ENCODE assay signal across 9 mouse cellular contexts in genomic region chr7:84424670-84425385, GRCm38 (mm10). TPM values are rescaled to one million over a fixed set of nuclear protein-coding genes. Genes with fewer than 3 reads are reported as not detected.
DNase-seq lines count a peak whose midpoint lies in the region; ATAC-seq lines count a peak whose summit lies in the region.
"Had no signal": no experiment of that assay in that cellular context is flagged by ENCODE, and none has a peak within 500 bp of the region (broad histone marks: within the 10 kb centered on the region; RNA-seq: fewer than 3 reads in every experiment).

No protein-coding gene starts in this region.

- H3K9ac ChIP-seq in kidney, embryonic 14.5 days (ENCODE audit: low read depth, low read length) = no peak overlapping the region
- H3K9ac ChIP-seq in forebrain, embryonic 16.5 days (replicated peaks; ENCODE audit: low read depth, low read length) = no peak overlapping the region
- no peak overlapping the region for H3K9ac ChIP-seq in intestine, embryonic 15.5 days
- H3K9ac ChIP-seq: neural tube, embryonic 13.5 days had no signal

- no peaks in the 10 kb centered on the region for H3K4me1 ChIP-seq in kidney, embryonic 14.5 days (ENCODE audit: control insufficient read depth, insufficient read depth, low read length)
- H3K4me1 ChIP-seq in forebrain, embryonic 16.5 days (replicated peaks; ENCODE audit: control insufficient read depth, insufficient read depth, low read length) = no peaks in the 10 kb centered on the region; the same call in 1 of the 2 replicates
- no peaks in the 10 kb centered on the region for H3K4me1 ChIP-seq in intestine, embryonic 15.5 days (replicated peaks)
- H3K4me1 ChIP-seq: neural tube, embryonic 13.5 days had no signal

- no peaks in the 10 kb centered on the region for H3K27me3 ChIP-seq in kidney, embryonic 14.5 days (ENCODE audit: control insufficient read depth, insufficient read depth, low read length)
- no peaks in the 10 kb centered on the region for H3K27me3 ChIP-seq in forebrain, embryonic 16.5 days (replicated peaks; ENCODE audit: control insufficient read depth, insufficient read depth, low read length)
- no peaks in the 10 kb centered on the region for H3K27me3 ChIP-seq in intestine, embryonic 15.5 days (replicated peaks)
- H3K27me3 ChIP-seq: neural tube, embryonic 13.5 days had no signal

- no peak overlapping the region for H3K4me3 ChIP-seq in kidney, embryonic 14.5 days (ENCODE audit: low read length)
- H3K4me3 ChIP-seq in forebrain, embryonic 16.5 days (replicated peaks; ENCODE audit: low read length) = no peak overlapping the region
- no peak overlapping the region for H3K4me3 ChIP-seq in intestine, embryonic 15.5 days (replicated peaks)
- H3K4me3 ChIP-seq: neural tube, embryonic 13.5 days had no signal

- no peaks in the 10 kb centered on the region for H3K36me3 ChIP-seq in kidney, embryonic 14.5 days (ENCODE audit: control insufficient read depth, insufficient read depth, low read length)
- no peaks in the 10 kb centered on the region for H3K36me3 ChIP-seq in forebrain, embryonic 16.5 days (ENCODE audit: control insufficient read depth, insufficient read depth)
- H3K36me3 ChIP-seq in intestine, embryonic 15.5 days = no peaks in the 10 kb centered on the region
- H3K36me3 ChIP-seq: neural tube, embryonic 13.5 days had no signal

- H3K27ac ChIP-seq in kidney, embryonic 14.5 days (ENCODE audit: low read depth, low read length) = no peak overlapping the region
- no peak overlapping the region for H3K27ac ChIP-seq in forebrain, embryonic 16.5 days (ENCODE audit: low read length)
- no peak overlapping the region for H3K27ac ChIP-seq in intestine, embryonic 15.5 days
- H3K27ac ChIP-seq: neural tube, embryonic 13.5 days had no signal

- WGBS in kidney, embryonic 14.5 days = 76% methylated on average over 7 of the region's 7 CpGs
- 13% methylated on average over 7 of the region's 7 CpGs for WGBS in forebrain, embryonic 16.5 days
- WGBS in intestine, embryonic 15.5 days = 77% methylated on average over 7 of the region's 7 CpGs

- no peak overlapping the region for H3K4me2 ChIP-seq in kidney, embryonic 14.5 days (replicated peaks; ENCODE audit: low read depth, low read length)
- H3K4me2 ChIP-seq in forebrain, embryonic 16.5 days (ENCODE audit: low read length) = no peak overlapping the region
- no peak overlapping the region for H3K4me2 ChIP-seq in intestine, embryonic 15.5 days (replicated peaks)
- H3K4me2 ChIP-seq: neural tube, embryonic 13.5 days had no signal

- ATAC-seq in kidney, embryonic 14.5 days (ENCODE audit: low FRiP score, low TSS enrichment) = no peak; the same call in 1 of the 2 replicates
- peak; percentile 78 for ATAC-seq in forebrain, embryonic 16.5 days
- no peak for ATAC-seq in intestine, embryonic 15.5 days

- peak; percentile 52 for DNase-seq in kidney, adult 11 months
- DNase-seq in CD4-positive helper T cell, adult 2 months (ENCODE audit: low read depth, low spot score) = peak; percentile 41
- DNase-seq in adipocyte (ENCODE audit: low spot score) = peak; percentile 6
- peak; percentile 27 for DNase-seq in lung, postnatal 14 days
- no peak for DNase-seq in urinary bladder, postnatal 4 days (ENCODE audit: low spot score in 2 of 2)

- H3K9me3 ChIP-seq in kidney, embryonic 14.5 days (ENCODE audit: control insufficient read depth, low read length) = no peaks in the 10 kb centered on the region
- H3K9me3 ChIP-seq in forebrain, embryonic 16.5 days (ENCODE audit: control insufficient read depth, low read length) = no peaks in the 10 kb centered on the region
- H3K9me3 ChIP-seq in intestine, embryonic 15.5 days = no peaks in the 10 kb centered on the region
- H3K9me3 ChIP-seq: neural tube, embryonic 13.5 days had no signal

RNA-seq across cellular contexts. Expression of gene Arnt2, which starts 14.9 kb away (rescaled TPM):
- polyA plus RNA-seq in kidney, embryonic 14.5 days (2014; fragmentation: Nextera tagmentation; extraction: Ambion mirVana) = 8.6 and 10.5 TPM in 2 replicates
- polyA plus RNA-seq in forebrain, embryonic 16.5 days (2015; fragmentation: Nextera tagmentation; extraction: Ambion mirVana) = 68.6 and 70.0 TPM in 2 replicates
- 3.4 and 3.8 TPM in 2 replicates for polyA plus RNA-seq in intestine, embryonic 15.5 days (2015; fragmentation: Nextera tagmentation; extraction: Ambion mirVana)

Comparison
In these comparisons a context has a peak if more than half of its experiments do, and no peak if none do; other contexts are left out.
1. DNase-seq: peak in kidney, adult 11 months (single experiment), CD4-positive helper T cell, adult 2 months (single experiment), adipocyte (single experiment) and lung, postnatal 14 days (single experiment); none in urinary bladder, postnatal 4 days (0 of 2).